Mouse (Mus musculus): ENCODE data around the gene Allc.

Gene Allc

GRCm38 (mm10) chr12:28587949-28588348 lies 5.6 kb upstream of the Allc start:
- no peak for ATAC-seq (ENCODE audit: insufficient number of reproducible peaks, low FRiP score, low TSS enrichment)

GRCm38 (mm10) chr12:28584036-28584435 lies 1.7 kb upstream of the Allc start:
- no peak for ATAC-seq (ENCODE audit: insufficient number of reproducible peaks, low FRiP score, low TSS enrichment)

GRCm38 (mm10) chr12:28579132-28579531 lies 3.2 kb downstream of the Allc start:
- no peak for ATAC-seq (ENCODE audit: insufficient number of reproducible peaks, low FRiP score, low TSS enrichment)

DNA sequence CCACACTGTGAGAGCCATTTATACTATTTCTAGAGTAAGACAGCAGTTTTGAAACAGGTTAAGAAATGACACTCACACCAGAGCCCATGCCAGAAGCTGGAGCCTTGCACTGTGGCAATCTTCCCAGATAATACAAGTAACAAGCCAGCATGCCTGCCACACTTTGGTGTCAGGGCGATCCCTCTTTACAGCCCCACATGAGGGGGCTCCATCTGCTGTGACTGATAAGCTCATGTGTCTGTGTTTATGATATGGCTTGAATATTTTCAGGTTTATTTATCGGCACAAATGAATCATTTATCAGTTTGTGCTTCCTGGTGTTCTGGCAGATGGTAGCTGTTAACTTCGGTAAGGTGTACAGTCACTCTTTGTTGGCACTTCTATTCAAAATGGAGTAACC lies 4.2 kb downstream of the Allc start:
- no peak for ATAC-seq (ENCODE audit: insufficient number of reproducible peaks, low FRiP score, low TSS enrichment)

DNA sequence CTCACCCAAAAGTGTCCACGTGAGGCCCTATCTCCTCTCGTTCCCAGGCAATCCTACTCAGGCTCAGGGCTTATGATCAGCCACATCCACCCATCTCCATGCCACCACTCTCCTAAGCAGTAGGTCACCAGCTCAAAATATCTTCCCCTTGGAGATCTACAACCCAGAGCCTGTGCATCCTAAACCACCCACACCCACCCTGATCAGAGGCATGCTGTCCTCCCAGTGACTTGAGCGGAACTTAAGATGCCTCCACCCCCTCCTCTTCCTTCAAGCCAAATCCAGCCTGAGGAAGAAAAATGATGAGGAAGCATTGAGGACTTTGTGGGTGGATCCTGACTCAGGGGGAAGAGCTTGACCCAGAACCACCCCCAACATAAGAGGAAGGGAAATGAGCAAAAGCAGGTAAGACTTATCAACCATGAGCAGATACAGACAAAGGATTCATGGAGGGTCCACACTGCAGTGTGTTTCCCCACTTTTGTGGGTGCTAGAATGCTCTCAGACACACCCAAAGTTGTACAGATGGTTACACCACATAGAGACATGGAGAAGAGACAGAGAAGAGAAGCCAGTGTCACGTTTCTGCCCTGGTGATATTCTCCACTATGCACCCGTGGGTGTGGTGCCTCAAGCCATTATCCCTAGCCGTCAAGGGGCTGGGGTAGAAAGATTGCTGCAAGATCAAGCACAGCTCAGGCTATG lies 6.8 kb downstream of the Allc start:
- ATAC-seq (ENCODE audit: insufficient number of reproducible peaks, low FRiP score, low TSS enrichment), result no peak

- no peak for ATAC-seq (ENCODE audit: insufficient number of reproducible peaks, low FRiP score, low TSS enrichment)
Observed at GRCm38 (mm10) chr12:28572241-28572640, 10.1 kb downstream of the Allc start.

DNA sequence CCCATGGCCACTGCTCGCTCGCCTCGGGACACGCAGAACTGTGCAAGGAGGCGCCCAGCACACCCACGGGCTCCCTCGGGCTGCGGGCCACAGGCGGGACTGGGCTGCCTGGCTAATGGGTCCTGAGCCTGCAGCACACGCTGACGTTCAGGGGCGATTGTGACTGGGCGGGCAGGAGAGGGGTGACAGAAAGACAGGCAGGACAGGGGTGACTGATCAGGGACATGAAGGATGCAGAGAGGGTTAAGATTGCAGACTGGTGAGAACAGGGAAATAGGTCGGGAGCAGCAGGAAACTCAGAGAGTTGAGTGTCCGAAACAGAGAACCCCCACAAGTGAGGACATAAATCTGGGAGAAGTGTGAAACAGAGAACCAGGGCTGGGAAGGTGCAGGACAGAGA lies 30.0 kb downstream of the Allc start, which contains the start of gene Dcdc2c:
TSS of gene Dcdc2c (minus strand) at position 101 of the 400 bp plus-strand sequence.
- ATAC-seq (ENCODE audit: insufficient number of reproducible peaks, low FRiP score, low TSS enrichment), result no peak

DNA sequence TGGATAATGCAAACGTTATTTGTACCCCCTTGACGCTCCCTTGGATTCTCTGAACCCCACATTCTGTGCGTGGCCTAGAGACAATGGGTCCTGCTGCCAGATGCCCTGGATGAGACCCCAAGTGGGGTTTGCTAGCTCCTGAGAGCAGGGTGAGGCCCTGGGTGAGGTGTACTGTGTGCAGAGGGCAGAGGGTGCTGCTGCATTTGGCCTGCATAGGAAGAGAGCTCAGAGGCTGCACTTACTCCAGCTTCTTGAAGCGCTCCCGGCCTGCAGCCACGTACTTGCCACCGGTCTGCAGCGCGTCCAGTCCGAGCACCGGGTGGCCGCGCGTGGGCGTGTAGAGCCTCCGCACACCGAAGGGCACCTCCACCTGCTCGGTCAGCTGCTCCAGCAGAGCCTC lies 30.5 kb downstream of the Allc start:
- peak; percentile 15; the same call in 1 of the 2 replicates for ATAC-seq (ENCODE audit: insufficient number of reproducible peaks, low FRiP score, low TSS enrichment)

DNA sequence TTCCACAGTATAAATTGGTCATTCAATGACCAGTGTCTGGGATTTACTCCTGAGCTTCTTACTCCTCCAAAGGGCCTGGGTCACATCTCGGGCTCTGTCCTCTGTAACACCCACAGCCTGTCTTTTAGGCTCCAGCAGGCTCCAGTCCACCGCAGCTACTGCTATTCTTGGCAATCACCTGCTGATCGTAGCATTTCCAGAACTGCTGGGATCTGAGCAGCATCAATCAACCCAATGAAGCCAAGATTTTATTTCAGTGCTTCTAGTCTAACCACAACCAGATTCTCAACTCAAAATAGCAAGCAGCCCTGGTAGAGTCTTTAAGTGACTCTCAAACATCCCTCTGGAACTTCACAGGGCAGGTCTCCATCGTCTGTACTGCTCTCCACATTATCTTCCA lies 33.4 kb downstream of the Allc start:
- no peak for ATAC-seq (ENCODE audit: insufficient number of reproducible peaks, low FRiP score, low TSS enrichment)

DNA sequence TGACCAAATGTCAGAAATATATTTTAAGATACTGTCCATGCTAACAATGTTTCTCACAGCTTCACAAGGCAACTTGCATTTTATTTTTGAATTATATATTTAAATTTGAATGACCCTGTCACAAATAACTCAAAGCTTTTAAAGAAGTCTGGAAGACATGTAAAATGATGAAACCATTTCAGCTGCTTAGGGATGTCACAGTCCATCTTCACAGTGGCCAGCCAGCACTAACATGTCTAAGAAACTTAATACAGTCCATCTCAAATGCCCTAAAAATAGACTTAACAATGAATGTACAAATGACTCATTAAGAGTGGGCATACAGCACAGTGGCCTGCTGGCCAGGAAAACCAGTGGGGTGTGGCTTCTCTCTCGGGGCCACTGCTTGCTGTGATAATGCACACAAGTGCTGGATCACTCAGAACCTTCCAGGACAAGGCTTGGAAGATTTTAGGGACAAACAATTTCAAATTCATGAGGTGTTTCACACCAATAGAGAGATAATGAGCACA lies 68.0 kb downstream of the Allc start:
- no peak for ATAC-seq (ENCODE audit: insufficient number of reproducible peaks, low FRiP score, low TSS enrichment)

DNA sequence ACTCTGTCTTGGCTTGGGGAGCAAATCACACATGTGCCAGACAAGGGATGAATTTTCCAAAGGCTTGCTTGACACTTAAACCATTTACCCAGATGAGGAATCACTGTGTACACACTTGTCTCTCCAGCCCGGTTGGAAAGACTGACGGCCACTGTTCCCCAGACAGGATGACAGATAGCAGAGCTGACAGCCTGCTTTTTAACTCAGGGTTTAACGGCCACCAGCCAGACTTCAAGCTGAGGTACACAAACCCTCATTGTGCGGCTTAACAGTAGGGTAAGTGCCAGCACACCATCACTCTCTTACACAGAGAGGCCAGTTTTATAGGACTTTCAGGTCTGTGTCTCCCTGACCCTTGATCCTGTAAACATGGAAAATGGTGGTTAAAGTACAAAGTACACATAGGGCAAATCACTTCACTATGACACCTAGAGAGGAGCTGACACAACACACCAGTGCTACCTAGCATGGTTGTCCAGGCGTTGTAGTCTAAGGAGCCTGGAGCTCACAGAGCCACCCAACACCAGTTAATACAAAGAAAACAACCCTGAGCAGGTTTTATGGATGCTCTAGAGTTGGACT lies 72.5 kb downstream of the Allc start:
- ATAC-seq (ENCODE audit: insufficient number of reproducible peaks, low FRiP score, low TSS enrichment), result no peak

All from cerebellum, adult (tissue).